Mouse (Mus musculus): ENCODE measurements around the gene Cyp21a1.
"Not testable (repeated sequence)": the region's sequence is repeated elsewhere in the genome, so short reads cannot be mapped to it uniquely, and the experiment has no call there.

The Cyp21a1 gene

DNA sequence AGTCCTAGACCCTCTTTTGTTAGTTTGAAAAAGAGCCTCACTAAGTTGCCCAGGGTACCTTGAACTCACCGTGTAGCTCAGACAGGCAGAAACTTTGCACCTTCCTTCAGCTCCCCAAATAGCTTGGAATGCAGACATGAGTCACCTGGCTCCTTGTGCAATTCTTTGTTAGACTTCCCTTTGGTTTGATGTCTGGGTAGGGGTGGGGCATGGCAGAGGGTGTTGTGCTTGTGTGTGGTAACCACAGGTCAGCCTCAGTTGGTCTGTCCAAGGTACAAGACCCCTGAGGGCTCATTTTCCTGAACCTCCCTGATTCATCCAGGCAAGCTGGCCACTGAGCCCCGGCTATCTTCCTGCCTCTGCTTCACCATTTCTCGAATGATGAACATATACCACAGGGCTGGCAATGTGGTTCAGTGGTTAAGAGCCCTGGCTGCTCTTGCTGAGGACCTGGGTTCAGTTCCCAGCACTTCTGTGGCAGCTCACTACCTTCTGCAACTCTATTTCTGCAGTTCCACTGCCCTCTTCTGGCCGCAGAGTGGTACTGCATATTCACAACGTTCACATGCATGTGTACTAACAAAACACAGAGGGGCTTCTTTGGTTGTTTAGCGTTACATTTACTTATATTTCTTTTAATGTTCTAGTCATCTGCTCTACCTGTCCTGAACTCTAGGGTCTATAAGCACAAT is 656 bp upstream of the Cyp21a1 start:
- no peak for DNase-seq (ENCODE audit: low read depth, low spot score)

DNA sequence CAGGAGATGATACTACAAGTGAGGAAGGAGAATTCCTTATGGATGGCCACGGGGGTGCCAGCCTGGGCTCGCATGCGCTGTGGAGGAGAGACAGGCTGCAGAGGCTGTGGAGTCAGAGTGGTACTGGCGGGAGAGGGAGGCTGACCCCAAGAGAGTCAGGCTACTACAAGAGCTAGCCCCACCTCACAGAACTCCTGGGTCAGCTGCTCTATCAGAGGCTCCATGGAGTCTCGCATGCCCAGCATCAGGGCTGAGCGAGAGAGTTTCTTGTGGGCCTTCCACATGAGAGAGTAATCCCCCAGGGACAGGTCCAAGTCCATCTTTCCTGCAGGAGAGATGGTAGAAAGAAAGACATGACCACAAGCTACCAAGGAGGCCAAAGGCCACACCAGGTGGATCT is 994 bp downstream of the Cyp21a1 start:
- DNase-seq (ENCODE audit: low read depth, low spot score) = not testable (repeated sequence)

DNA sequence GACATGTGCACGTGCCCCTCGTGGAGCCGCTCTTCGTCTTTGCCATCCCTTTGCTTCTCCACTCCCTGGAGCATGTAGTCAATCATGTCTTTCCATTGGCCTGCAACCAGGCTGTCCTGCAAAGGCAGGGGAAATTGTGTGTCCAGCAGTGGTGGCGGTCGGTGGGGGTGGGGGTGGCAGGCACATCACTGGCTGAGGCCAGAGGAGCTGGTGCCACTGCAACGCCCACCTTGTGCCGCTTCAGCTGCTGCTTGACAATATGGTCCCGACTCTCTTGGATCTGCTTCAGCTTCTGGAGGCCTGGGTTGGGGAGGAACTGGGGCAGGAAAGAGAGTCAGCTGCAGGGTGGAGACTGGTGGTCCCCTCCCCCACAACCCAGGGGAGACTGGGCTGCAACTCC is 1.6 kb downstream of the Cyp21a1 start:
- DNase-seq (ENCODE audit: low read depth, low spot score) = not testable (repeated sequence)

DNA sequence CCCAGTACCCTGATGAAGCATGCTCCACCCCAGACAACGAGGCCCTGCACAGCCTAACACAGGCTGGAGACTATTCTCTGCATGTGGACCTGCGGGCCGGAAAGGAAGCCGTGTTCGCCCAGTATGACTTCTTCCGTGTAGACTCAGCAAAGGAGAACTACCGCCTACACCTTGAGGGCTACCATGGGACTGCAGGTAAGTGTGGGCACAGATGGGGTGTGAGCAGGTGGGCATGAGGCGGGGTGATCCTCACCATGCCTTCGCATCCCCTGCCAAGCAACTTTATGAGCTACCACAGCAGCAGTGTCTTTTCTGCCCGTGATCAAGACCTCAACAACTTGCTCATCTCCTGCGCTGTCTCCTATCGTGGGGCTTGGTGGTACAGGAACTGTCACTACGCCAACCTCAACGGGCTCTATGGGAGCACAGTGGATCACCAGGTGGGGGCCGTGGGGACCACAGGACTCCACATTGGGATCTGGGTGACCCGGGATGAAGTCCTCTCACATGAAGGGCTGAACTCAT is 3.5 kb downstream of the Cyp21a1 start:
- not testable (repeated sequence) for DNase-seq (ENCODE audit: low read depth, low spot score)

DNA sequence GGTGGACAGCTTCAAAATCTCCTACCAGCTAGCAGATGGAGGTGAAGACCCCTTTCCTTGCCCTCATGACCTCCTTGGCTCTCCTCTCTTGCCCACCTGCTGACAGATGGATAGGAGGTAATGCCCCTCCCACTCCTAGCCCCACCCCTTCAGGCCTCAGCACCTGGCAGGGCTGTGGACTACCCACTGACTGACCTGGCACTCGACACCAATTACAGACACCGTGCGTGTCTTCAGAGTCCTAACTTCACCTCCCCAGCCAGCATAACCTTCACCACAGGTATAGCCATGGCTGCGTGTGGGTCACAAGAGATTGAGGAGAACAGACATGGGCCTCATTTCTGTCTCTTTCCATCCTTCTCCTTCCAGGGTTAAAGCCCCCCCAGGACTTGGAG is 4.8 kb downstream of the Cyp21a1 start:
- no peak for DNase-seq (ENCODE audit: low read depth, low spot score)

DNA sequence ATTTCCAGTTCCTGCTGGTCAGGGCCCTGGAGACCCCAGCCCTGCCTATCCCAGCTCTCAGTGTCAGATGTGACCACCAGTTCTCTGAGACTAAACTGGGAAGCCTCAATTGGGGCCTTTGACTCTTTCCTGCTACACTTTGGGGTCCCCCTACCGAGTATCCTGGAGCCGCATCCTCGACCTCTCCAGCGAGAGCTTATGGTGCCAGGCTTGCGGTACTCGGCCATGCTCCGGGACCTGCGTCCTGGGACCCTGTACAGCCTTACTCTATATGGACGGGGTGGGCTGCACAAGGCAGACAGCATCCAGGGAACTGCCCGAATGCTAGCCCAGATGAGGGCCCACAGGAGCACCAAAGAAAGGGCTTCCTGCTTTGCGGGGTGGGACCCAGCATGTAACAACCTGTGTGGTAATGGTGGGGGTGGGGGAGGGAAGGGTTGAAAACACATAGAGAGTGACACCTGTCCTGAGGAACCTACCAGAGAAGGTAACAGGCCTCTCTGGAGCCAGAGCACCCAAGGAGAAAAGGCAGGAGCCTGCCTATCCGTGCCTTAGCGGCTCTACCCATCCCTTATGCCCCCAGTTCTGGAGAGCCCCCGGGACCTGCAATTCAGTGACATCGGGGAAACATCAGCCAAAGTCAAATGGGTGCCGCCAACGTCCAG is 5.4 kb downstream of the Cyp21a1 start:
- DNase-seq (ENCODE audit: low read depth, low spot score) = no peak

DNA sequence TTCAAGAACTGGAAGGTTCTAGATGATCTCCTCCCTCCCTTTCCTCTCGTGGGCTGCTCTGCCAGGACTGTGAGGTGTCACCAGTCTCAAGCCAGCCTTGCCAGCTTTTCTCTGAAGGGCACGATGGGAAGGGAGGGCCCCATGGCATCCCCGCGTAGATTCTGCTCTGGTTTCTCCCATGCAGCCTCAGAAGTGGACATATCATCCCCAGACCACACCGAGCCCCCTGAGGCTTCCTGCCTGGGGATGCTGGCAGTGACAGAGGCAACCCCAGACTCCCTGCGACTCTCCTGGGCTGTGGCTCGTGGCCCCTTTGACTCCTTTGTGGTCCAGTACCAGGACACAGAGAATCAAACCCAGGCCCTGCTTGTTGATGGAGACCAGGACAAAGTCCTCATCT is 6.3 kb downstream of the Cyp21a1 start:
- DNase-seq (ENCODE audit: low read depth, low spot score) = not testable (repeated sequence)

DNA sequence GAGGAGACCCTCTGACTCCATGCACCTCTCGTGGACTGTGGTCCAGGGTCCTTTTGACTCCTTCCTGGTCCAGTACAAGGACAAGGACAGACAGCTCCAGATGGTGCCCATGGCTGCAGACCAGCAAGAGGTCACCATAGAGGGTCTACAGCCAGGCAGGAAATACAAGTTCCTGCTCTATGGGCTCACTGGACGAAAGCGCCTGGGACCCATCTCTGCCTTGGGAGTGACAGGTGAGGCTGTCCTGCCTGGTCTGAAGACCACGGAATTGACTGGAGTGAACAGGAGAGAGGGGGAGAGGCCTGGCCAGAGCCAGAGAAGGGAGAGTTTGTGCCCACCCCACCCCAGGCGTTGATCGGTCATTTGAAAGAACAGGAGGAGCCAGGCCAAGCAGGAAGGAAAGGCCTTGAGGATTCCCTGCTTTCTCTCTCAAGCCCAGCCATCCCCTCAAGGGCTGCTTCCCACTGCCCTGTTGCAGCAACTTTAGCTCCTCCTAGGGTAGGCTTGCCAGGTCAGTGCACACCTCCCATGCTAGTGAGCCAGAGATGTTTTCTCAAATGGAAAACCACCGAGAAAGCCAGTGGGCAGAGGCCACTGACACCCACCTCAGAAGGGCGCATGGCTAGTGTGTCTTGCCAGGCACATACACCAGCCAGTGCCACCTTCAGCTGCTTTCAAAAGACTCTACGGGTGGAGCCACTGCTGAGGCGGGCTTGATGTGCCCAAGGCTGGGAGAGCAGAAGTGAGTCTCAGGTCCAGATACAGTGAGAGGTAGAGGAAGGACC is 7.0 kb downstream of the Cyp21a1 start:
- not testable (repeated sequence) for DNase-seq (ENCODE audit: low read depth, low spot score)

DNA sequence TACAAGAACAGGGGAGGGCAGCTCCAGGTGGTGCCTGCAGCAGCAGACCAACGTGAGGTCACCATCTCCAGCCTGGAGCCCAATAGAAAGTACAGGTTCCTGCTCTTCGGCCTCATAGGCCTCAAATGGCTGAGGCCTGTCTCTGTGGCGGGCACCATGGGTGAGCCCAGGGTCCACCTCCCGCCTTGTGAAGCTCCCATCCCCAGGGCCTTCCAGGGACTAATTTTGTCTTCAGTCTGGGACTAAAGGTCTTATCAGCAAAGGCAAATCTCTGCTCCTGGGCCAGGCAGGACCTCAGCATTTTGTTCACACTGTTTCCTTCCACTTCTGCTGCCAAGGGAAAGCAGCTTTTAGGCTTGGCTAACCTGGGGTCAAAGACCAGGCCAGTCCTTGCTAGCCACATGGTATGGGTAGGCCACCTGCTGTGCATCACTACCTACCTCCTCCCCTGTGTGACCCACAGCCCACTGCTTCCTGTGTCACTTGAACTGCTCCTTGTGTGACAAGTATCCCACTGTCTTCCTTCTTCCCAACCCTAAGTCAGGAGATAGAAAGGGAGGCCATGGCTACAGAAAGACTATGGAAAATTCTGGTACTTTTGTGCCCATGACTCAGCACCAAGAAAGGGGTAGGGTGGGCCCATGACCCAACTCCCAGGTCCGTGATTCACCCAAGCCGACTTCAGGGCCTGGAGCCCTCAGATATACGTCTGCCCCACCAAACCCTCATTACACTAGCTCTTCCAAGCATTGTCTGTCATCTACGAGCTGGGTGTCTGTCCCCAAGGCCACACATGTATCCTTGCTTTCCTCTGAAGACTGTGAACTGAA is 7.8 kb downstream of the Cyp21a1 start:
- DNase-seq (ENCODE audit: low read depth, low spot score) = no peak

DNA sequence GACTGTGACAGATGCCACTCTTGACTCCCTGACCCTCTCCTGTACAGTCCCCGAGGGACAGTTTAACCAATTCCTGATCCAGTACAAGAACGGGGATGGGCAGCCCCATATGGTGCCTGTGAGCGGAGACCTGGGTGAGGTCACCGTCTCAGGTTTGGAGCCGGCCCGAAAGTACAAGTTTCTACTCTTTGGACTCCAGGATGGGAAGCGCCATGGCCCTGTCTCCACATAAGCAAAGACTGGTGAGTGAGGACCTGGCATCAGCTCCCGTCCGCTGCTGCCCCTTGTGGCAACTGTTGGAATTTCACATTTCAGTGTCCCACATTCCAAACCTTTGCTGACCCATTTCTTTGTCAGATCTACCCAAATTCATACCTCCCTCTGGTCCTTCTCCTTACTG is 8.7 kb downstream of the Cyp21a1 start:
- no peak for DNase-seq (ENCODE audit: low read depth, low spot score)

DNA sequence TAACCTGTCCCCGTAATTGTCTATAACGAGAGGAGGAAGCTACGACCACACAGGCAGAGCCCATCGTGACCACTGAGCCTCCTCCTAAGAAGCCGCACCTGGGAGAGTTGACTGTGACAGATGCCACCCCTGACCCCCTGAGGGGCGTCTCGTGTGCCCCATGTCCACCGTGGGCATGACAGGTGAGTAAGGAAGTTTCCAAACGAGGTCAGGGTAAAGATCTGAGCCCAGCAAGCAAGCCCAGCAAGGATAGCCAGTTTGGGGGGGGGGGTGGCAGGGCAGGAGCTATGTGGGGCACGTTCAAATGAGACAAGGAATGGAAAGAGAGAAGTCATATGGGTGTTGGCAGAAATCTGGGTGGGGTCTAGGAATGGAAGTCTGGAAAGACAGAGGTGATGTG is 9.3 kb downstream of the Cyp21a1 start:
- no peak for DNase-seq (ENCODE audit: low read depth, low spot score)

DNA sequence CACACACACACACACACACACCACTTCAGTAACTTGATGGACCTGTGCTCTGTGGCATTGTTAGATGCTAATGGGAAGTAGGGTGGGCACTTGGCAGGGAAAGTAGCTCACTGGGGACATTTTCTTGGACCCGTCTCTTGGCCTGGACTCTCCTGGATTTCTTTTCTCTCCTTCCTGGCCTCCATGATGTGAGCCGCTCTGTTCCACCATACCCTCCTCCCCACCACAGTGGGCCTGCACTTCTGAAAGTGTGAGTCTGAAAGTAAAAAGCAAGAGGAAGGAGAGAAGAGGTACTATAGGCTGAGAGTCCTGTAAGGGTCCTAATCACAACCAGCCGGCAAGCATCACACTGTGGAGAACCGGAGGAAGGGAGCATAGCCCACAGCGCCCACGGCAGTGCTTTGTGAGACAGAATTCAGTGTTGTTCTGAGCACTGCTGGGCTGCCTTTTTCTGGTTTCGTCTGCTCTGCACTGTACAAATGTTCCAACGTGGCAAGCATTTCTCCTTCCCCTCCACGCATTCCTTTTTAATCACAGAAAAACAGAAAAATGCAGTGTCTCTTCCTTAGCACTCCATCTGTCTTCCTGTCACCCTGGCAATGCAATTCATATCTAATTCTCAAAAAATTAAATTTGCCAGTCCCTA is 26.6 kb downstream of the Cyp21a1 start:
- no peak for DNase-seq (ENCODE audit: low read depth, low spot score)

DNA sequence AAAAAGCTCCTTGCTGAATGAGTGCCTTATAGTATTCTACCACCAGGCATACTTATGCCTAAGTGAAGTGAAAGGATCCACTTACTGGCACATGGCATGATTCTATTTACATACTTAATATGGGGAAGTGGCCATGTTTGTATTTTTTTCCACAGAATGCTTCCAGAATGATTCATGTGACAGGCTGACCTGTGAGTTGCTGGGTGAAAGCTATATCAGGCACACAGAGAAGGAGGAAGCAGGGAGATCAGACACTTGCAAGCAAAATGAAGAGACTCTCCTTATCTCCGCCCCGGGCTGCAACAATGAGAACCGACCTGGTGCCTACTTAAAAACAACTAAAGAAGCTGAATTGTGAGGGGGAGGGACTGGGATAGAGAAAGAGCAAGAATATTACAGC is 42.9 kb downstream of the Cyp21a1 start:
- DNase-seq (ENCODE audit: low read depth, low spot score) = no peak
